Mouse (Mus musculus) intestine, embryonic 16.5 days (tissue): ENCODE measurements around the gene Ykt6. TPM values are rescaled to one million over a fixed set of nuclear protein-coding genes. Genes with fewer than 3 reads are reported as not detected.
"Not testable (repeated sequence)": the region's sequence is repeated elsewhere in the genome, so short reads cannot be mapped to it uniquely, and the experiment has no call there.

Experiments used
- ATAC-seq: fragments of 200-750 bp; cut with Nextera tagmentation; 2 replicates; pipeline ENCODE4 v1.8.0; 2017; ENCODE audit warnings: moderate TSS enrichment, moderate library complexity
- H3K27ac ChIP-seq: fragments of 300-500 bp; sonication (generic); 2 replicates; pipeline ENCODE4 v1.5.1; 2014; ENCODE audit warnings: mild to moderate bottlenecking, low read length
- H3K27me3 ChIP-seq: fragments of 300-500 bp; sonication (generic); replicated peaks from 2 replicates; pipeline ENCODE4 v1.6.1; 2014; ENCODE audit warnings: low read length, control low read depth, mixed read lengths; ENCODE audit not compliant: control insufficient read depth, insufficient read depth
- H3K36me3 ChIP-seq: fragments of 300-500 bp; sonication (generic); 2 replicates; pipeline ENCODE4 v1.6.1; 2014; ENCODE audit warnings: low read length, control low read depth; ENCODE audit not compliant: control insufficient read depth, insufficient read depth
- H3K4me1 ChIP-seq: fragments of 300-500 bp; sonication (generic); 2 replicates; pipeline ENCODE4 v1.6.1; 2014; ENCODE audit warnings: low read length, control low read depth, mixed read lengths; ENCODE audit not compliant: control insufficient read depth, insufficient read depth
- H3K4me2 ChIP-seq: fragments of 300-500 bp; sonication (generic); 2 replicates; pipeline ENCODE4 v1.6.1; 2014; ENCODE audit warnings: low read depth, low read length, control low read depth
- H3K4me3 ChIP-seq: fragments of 300-500 bp; sonication (generic); 2 replicates; pipeline ENCODE4 v1.5.1; 2014; ENCODE audit warnings: mild to moderate bottlenecking, low read length
- H3K9ac ChIP-seq: fragments of 300-500 bp; sonication (generic); 2 replicates; pipeline ENCODE4 v1.6.1; 2014; ENCODE audit warnings: low read depth, low read length
- H3K9me3 ChIP-seq: fragments of 300-500 bp; sonication (generic); 2 replicates; pipeline ENCODE4 v1.6.1; 2016; ENCODE audit warnings: low read length, control low read depth; ENCODE audit not compliant: control insufficient read depth
- WGBS: fragments of 180-500 bp; shearing (Covaris S2); extraction: QIAGEN DNeasy Blood & Tissue Kit; methylation state at CpG from one replicate; pipeline ENCODE4 v1.1.7; 2014; 5-methylcytosine and 5-hydroxymethylcytosine counted together
- polyA plus RNA-seq: library from polyadenylated mRNA; unstranded; fragments of >200 nt; fragmentation: Nextera tagmentation; extraction: Ambion mirVana; gene quantifications from 2 replicates; pipeline ENCODE4 v1.2.1, GENCODE M21; 2015

Gene Ykt6
- polyA plus RNA-seq, 1 experiment from 2014 or later = 58.6 TPM

- H3K4me2 ChIP-seq, H3K9ac ChIP-seq, H3K27me3 ChIP-seq, H3K27ac ChIP-seq, H3K9me3 ChIP-seq, H3K36me3 ChIP-seq, H3K4me3 ChIP-seq, H3K4me1 ChIP-seq: not testable (repeated sequence)
- ATAC-seq = peak; percentile 79
- WGBS = 92% methylated on average over 2 of the region's 18 CpGs
These were observed 55.4 kb downstream of the Ykt6 start for GRCm38 (mm10) chr11:6010751-6011482.

GRCm38 (mm10) chr11:6011879-6012278 lies 56.4 kb downstream of the Ykt6 start:
- H3K9ac ChIP-seq = no peak overlapping the region
- peaks cover 7% of the 10 kb centered on the region; the same call in 1 of the 2 replicates for H3K36me3 ChIP-seq
- no peak overlapping the region for H3K27ac ChIP-seq
- H3K4me2 ChIP-seq = no peak overlapping the region
- no peaks in the 10 kb centered on the region for H3K9me3 ChIP-seq
- WGBS = 92% methylated on average over 3 of the region's 3 CpGs
- H3K4me3 ChIP-seq = no peak overlapping the region
- no peaks in the 10 kb centered on the region for H3K4me1 ChIP-seq
- peak; percentile 21; the same call in 1 of the 2 replicates for ATAC-seq
- H3K27me3 ChIP-seq = no peaks in the 10 kb centered on the region

GRCm38 (mm10) chr11:6013359-6013758 lies 57.9 kb downstream of the Ykt6 start:
- H3K9ac ChIP-seq = no peak overlapping the region
- 47% methylated on average over 2 of the region's 2 CpGs for WGBS
- no peaks in the 10 kb centered on the region for H3K9me3 ChIP-seq
- ATAC-seq = no peak
- no peak overlapping the region for H3K27ac ChIP-seq
- H3K4me2 ChIP-seq = no peak overlapping the region
- H3K4me3 ChIP-seq = no peak overlapping the region
- H3K4me1 ChIP-seq = peaks cover 6% of the 10 kb centered on the region; the same call in 1 of the 2 replicates
- H3K27me3 ChIP-seq = no peaks in the 10 kb centered on the region
- peaks cover 7% of the 10 kb centered on the region; the same call in 1 of the 2 replicates for H3K36me3 ChIP-seq

- H3K36me3 ChIP-seq = peaks cover 7% of the 10 kb centered on the region; the same call in 1 of the 2 replicates
- H3K4me2 ChIP-seq = no peak overlapping the region
- H3K9me3 ChIP-seq = no peaks in the 10 kb centered on the region
- peaks cover 9% of the 10 kb centered on the region; the same call in 1 of the 2 replicates for H3K4me1 ChIP-seq
- no peak overlapping the region for H3K27ac ChIP-seq
- no peaks in the 10 kb centered on the region for H3K27me3 ChIP-seq
- H3K9ac ChIP-seq = no peak overlapping the region
- no peak for ATAC-seq
- 76% methylated on average over 6 of the region's 6 CpGs for WGBS
- H3K4me3 ChIP-seq = no peak overlapping the region
These were observed 59.5 kb downstream of the Ykt6 start for GRCm38 (mm10) chr11:6015011-6015431.

- Histone ChIP-seq H3K27ac (no peak overlapping the region), H3K4me1 (peaks cover 9% of the 10 kb centered on the region; the same call in 1 of the 2 replicates), H3K4me3 (no peak overlapping the region), H3K36me3 (peaks cover 7% of the 10 kb centered on the region; the same call in 1 of the 2 replicates), H3K9ac (no peak overlapping the region), H3K4me2 (no peak overlapping the region), H3K27me3 (no peaks in the 10 kb centered on the region), H3K9me3 (no peaks in the 10 kb centered on the region)
- no peak for ATAC-seq
- WGBS = 4% methylated on average over 3 of the region's 3 CpGs
These were observed 60.9 kb downstream of the Ykt6 start for GRCm38 (mm10) chr11:6016368-6016767.

- H3K27ac ChIP-seq = no peak overlapping the region
- peaks cover 2% of the 10 kb centered on the region; the same call in 1 of the 2 replicates for H3K36me3 ChIP-seq
- no peak overlapping the region for H3K9ac ChIP-seq
- H3K4me2 ChIP-seq = no peak overlapping the region
- H3K4me1 ChIP-seq = peaks cover 9% of the 10 kb centered on the region; the same call in 1 of the 2 replicates
- no peaks in the 10 kb centered on the region for H3K27me3 ChIP-seq
- no peak for ATAC-seq
- H3K9me3 ChIP-seq = no peaks in the 10 kb centered on the region
- no peak overlapping the region for H3K4me3 ChIP-seq
- 64% methylated on average over 9 of the region's 9 CpGs for WGBS
These were observed 61.4 kb downstream of the Ykt6 start for GRCm38 (mm10) chr11:6016797-6017395.

Other genes with a start within 250 kb of the Ykt6 start
- 219 and 236 TPM in 2 replicates for gene Mrps24, start 240.0 kb upstream of the Ykt6 start, polyA plus RNA-seq
- gene Urgcp, start 193.3 kb upstream of the Ykt6 start, polyA plus RNA-seq = 21.6 and 23.7 TPM in 2 replicates
- 141 and 147 TPM in 2 replicates for gene Dbnl, start 167.2 kb upstream of the Ykt6 start, polyA plus RNA-seq
- gene Pgam2, start 152.0 kb upstream of the Ykt6 start, polyA plus RNA-seq = 17.8 and 23.4 TPM in 2 replicates
- 12.5 and 13.3 TPM in 2 replicates for gene Polm, start 117.7 kb upstream of the Ykt6 start, polyA plus RNA-seq
- gene Aebp1, start 93.7 kb upstream of the Ykt6 start, polyA plus RNA-seq = 38.4 and 39.7 TPM in 2 replicates
- gene Pold2, start 77.4 kb upstream of the Ykt6 start, polyA plus RNA-seq = 119 and 141 TPM in 2 replicates
- gene Myl7, start 56.9 kb upstream of the Ykt6 start, polyA plus RNA-seq = 75.3 and 88.3 TPM in 2 replicates
- 2.4 and 2.9 TPM in 2 replicates for gene Gck, start 5.6 kb upstream of the Ykt6 start, polyA plus RNA-seq
- 5.8 and 6.8 TPM in 2 replicates for gene Camk2b, start 110.7 kb downstream of the Ykt6 start, polyA plus RNA-seq
- 0.45 and 0.62 TPM in 2 replicates for gene A730071L15Rik, start 244.3 kb downstream of the Ykt6 start, polyA plus RNA-seq
- 28.4 and 33.3 TPM in 2 replicates for gene Nudcd3, start 244.7 kb downstream of the Ykt6 start, polyA plus RNA-seq